Mouse (Mus musculus) T-helper 1 cell (primary cell): ENCODE measurements at regions not wholly inside any gene's neighbourhood (a gene's known extent, or its start where the extent isn't known, plus 50 kb on each side); places are given as distances from the start of the nearest gene placed in this dataset.

Experiments used
- in situ Hi-C: fragments of 300-600 bp; cut with MboI, MseI; formaldehyde crosslinking; loops from one replicate; pipeline ENCODE4 v1.15.1; 2025; ENCODE audit warnings: high pct_unique_total_duplicates

DNA sequence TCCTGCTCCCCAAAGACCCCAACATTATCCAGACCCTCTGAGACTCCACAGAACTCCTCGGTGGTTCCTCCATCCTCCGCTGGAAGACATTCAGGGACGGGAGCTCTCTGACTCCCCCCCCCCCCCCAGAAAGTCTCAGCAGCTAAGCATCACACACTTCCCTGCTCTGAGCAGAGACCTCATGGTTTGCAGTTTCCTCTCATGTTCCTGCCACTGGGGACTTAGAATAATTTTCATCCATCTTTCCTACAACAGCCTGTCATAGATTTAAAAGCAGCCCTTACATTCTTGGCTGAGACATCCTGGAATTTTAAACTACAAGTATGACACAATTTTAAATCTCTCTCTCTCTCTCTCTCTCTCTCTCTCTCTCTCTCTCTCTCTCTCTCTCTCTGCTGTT lies 69.2 kb downstream of the Gpr65 start:
- in situ Hi-C loops: no loop called here

DNA sequence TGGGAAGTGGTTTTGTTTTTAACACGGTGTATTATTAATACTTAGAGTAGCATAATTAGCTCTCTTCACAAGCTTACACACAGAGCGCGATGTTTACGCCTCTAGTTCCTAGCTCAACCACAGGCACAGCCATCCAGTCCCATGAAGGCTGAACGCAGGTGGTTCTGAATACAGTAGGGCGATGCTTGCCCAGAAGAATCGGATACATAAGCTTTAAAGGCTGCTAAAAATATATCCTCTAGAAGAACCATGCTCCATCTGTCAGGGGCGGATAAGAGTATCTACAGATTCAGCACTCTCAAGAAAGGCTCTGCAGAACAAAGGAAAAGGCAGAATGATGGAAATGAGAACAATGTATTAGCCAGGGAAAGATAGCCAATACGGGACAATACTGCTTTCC lies 71.1 kb downstream of the Gpr65 start:
- in situ Hi-C loops: no loop called here

DNA sequence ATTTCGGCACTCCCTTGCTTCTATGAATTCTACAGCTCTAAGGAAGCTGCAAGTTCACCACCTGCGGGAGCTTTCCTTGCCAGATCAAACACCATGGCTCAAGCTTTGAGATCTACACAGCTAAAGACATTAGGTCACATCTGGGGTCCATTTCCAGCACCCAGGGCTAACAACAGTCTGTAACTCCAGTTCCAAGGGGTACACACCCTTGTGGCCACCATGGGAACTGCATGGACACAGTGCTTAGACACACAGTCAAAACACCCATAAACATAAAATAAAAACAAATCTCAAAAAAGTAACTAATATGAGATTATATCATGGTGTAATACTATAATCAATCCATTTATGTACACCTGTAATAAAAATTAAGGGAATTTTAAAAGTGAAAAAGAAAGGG lies 73.7 kb downstream of the Gpr65 start:
- in situ Hi-C loops: no loop called here

DNA sequence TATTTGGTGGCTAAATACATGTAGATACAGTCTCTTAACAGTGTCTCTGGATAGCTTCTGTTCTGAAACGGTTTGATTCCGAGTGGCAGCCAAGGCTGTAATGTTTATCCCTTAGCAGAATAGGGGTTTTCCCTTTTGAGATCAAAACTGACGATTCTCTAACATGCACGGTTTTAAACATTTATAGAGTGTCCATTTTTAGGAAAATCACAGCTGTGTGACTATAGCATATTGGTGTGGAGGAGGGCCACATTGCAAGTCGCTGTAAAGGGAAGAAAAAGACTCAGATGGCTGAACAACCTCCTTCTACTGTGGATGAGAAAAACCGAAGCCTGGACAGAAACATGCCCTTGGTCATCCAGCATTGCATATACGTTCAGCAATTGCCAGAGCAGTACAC lies 75.2 kb downstream of the Gpr65 start:
- in situ Hi-C loops: no loop called here

DNA sequence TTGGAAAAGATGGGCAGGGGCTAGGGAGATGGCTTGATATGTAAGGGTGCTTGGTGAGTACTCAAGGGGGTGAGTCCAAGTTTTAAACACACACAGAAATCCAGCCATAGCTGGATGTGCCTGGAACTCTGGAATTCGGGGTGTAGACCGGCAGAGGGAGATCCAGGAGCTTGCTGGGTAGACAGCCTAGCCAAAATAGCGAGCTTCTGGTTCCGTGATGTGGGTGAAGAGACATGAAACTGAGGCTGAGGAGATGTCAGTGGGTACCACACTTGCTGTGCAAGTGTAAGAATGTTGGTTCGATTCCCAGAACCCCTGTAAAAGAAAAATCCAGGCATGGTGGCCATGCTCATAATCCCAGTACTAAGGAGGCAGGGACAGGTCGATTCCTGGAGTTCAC lies 78.6 kb downstream of the Gpr65 start:
- in situ Hi-C loops: loop anchor here (5.0 kb wide), 2 partner anchors 50 to 135 kb away; no protein-coding TSS in a partner anchor

DNA sequence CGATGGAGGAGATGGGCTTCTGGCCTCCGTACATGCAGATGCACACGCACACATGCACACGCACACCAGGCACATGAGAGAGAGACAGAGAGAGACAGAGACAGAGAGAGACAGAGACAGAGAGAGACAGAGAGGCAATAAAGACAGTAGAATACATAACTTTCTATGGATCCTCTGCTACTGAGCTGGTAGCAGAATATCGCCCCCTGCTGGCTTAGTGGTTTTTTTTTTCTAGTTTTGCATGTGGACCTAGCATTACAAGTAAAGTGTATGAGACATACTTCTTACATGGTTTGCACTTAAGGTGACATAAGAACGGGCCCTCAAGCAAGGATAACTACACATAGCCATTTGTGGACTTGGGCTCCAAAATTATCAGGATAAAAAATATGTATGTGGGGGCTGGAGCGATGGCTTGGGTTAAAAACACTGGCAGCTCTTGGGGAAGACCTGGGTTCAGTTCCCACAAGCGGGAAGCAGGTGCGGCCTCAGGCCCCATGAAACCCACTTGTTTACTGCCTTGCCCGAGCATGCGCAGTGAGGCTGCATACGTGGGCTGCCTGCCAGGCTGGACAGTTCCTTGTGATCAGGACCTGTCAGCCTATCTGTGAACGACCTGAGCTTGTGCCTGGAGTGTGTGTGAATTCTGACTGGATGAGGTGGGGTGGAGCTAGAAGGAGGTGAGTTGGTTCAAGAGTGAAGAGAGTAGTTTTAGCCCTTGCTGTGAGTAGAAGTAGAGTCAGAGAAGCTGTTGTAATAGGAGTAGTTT lies 79.3 kb downstream of the Gpr65 start:
- in situ Hi-C loops: loop anchor here (5.0 kb wide), 2 partner anchors 50 to 135 kb away; no protein-coding TSS in a partner anchor

DNA sequence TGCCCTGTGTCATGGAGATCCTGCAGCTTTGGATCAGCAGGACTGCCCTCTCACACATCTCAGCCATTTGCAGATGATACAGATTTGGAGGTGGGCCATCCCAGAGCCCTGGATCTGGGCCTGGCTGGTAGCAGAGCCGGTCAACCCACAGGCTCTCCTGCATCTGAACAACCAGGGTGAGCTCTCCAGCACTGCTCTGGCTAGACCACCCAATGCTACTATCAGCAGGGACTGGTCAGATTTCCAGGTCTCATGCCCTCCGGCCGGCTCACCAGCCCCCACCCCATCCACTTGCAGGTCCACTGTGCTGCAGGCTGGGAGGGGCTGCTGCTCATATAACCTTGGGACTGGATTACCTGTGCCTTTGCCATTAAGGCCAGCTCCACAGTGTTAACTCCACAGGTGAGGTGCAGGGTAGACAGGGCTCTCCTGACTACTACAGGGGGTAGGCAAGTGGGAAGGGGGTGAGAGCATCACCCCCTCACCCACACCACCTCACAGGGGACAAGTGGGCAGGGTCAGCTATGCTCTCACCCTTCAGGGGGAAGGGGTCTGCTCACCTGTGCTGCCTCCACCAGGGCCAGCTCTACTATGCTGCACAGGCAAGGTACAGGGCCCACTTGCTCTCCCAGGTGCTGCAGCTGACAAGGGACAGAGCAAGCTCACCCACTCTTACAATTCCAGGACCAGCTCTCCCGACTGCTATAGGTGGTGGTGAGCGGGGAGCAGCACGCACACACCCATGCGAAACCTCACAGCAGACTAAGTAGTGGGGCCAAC lies 81.6 kb downstream of the Gpr65 start:
- in situ Hi-C loops: loop anchor here (5.0 kb wide), 2 partner anchors 53 to 138 kb away; no protein-coding TSS in a partner anchor

DNA sequence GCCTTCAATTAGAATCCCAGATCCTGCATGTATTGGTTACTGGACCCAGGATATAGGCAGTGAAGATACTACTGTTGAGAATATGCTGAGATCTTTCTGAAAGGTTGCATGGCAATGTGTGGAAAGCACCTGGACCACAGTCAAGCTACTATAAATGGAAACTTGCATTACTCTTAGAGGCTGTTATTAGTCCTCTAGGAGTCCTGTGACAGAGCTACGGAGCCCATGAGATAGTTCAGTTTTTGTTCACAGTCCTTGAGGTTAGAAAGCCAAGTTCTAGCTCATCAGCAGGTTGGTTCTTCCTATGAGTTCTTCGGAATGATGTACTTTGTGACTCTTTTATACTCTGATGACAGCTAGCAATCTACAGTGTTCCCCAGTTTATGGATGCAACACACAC lies 84.0 kb downstream of the Gpr65 start:
- in situ Hi-C loops: no loop called here

DNA sequence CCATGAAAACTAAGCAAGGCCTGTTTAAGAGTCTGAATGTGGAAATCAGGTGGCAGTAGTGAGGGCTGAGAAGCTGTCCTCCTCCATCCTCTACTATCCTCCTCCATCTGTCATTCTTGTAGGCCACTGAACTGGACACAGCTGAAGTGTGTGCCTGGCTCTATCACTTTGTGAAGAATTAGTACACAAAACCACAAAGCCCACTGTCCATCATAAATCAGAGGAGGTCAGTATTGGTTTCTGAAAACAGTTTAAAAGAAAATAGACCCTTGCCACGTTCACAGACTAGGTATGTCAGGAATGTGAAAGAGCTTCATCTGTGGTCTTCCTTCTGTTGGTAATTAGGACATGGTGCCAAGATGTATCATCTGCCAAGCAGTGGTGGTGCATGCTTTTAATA lies 86.1 kb downstream of the Gpr65 start:
- in situ Hi-C loops: no loop called here

DNA sequence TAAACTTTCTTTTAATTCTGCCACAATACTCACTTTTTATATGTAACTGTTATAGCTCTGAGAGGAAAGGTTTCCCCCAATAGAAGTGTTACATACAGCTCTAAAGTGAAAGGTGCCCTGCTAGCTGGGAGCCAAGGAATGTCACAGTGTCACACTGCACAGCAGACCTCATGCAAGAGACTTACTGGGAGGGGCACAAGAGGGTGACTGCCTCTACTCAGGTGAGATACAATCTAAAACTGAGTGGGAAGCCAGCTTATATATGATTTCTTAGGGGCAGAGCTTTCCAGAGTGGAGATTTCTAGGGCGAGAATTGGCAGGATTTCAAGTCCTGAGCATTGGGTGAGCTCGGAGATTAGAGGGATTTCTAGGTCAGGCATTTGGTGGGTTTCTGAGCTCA lies 99.1 kb downstream of the Gpr65 start:
- in situ Hi-C loops: no loop called here

DNA sequence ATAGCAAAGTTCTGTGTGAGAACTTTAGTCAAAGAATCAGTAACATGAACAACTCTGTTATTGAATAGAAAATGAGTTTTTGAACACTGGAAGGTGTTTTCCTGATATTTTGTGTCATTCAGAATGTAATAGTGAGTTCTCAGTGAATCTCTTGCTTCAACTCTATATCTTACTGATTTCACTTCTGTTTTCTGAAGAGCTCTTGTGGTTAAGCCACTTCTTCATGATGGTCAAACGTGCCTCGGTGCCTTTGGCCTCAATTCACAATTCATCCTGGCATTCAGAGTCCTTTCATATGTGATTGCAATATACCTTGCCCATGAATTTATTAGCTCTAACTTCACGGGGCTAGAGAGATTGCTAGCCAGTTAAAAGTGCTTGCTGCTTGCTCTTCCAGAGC lies 102.3 kb downstream of the Gpr65 start:
- in situ Hi-C loops: no loop called here

DNA sequence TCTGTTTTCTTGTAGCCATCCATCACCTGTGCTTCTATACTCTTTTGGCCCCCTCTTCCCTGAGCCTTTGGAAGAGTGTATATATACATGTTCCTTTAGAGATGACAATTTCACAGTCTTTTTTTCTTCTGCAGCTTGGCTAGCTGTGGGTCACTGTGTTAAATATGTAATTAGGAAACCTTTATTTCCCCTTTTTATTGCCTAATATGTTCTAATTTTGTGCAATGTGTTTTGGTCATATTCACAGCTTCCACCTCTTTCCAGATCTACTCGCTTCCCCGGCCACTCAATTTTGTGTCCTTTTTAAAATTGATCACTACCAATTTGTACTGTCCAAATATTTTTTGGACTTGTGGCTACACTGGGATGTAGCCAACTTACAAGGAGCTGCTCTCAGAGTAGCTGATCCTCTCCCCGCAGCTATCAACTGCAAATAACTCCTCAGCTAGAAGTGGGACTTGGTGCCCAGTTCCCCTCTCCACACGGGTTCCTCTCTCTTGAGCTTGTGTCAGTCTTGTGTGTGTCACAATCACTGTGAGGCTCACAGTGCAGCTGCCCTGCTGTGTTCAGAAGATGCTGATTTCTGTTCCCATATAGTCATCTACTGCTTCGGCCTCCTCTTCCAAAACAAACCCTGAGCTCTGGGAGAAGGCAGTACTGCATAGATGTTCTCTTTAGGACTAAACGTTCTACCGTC lies 106.9 kb downstream of the Gpr65 start:
- in situ Hi-C loops: no loop called here
